Mouse (Mus musculus) Muller cell, postnatal 12 days (primary cell): Measurements from ENCODE around the gene Cdk18.

Experiments
- DNase-seq: peaks from one replicate; pipeline ENCODE4 v3.0.0-alpha.2; 2015; ENCODE audit errors: inconsistent ontology term

Cdk18 gene

DNA sequence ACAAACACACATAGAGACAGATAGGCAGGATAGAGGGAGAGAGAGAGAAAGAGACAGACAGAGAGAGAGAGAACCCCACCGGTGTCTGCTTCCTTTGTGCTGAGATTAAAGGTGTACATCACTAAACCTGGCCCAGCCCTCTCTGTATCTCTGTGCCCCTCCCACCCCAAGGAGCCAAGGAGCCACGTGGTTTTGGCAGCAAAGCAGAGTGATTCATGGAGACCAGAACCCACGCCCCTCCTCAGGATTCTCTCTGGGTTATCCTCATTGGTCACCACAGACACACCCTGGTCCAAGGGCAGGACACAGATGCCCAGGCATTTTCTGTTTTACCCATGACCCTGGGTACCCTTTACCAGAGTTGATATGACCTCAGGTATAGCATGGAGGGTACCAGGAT lies 26.4 kb downstream of the Cdk18 start:
- DNase-seq: no peak

DNA sequence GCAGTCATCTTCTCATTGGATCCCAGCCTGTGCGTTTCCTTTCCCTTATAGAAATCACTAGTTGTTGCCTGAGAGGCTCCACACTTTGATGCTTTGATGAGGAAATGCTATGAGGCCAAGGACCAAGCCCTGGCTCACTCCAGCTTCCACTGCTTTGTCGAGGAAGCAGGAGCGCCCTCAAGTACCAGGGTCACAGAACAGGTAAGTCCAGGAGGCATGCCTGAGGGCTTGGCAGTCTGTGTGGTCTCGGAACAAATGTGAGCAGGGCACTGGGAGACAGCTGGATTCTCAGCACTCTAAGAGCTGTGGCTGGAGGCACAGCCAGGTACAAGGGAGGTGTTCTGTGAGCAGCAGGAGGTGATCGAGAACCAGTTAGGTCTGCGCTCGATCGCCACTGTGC lies 27.1 kb downstream of the Cdk18 start:
- DNase-seq: no peak

DNA sequence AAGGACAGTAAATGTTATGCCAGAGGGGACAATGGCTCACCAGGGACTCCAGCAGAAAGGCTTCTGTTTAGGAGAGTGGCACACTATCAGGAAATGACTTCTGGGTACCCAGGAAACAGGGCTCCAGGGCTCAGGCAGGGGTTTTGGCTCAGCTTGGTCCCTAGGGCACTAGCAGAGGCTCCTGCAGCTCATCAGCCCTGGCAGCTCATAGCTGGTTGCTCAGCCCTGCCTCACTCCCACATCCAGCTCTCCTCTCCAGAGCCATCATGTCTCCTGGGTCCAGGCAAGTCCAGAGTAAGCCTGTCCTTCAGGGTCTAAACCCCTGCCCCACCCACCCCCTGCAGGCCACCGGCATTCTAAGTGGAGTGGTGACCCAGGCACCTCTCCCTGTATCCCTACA lies 28.1 kb downstream of the Cdk18 start:
- no peak for DNase-seq

- no peak for DNase-seq
Measured at GRCm38 (mm10) chr1:132109368-132109767, 30.1 kb downstream of the Cdk18 start.

- DNase-seq: no peak
Measured at GRCm38 (mm10) chr1:132104353-132104752, 35.1 kb downstream of the Cdk18 start.

DNA sequence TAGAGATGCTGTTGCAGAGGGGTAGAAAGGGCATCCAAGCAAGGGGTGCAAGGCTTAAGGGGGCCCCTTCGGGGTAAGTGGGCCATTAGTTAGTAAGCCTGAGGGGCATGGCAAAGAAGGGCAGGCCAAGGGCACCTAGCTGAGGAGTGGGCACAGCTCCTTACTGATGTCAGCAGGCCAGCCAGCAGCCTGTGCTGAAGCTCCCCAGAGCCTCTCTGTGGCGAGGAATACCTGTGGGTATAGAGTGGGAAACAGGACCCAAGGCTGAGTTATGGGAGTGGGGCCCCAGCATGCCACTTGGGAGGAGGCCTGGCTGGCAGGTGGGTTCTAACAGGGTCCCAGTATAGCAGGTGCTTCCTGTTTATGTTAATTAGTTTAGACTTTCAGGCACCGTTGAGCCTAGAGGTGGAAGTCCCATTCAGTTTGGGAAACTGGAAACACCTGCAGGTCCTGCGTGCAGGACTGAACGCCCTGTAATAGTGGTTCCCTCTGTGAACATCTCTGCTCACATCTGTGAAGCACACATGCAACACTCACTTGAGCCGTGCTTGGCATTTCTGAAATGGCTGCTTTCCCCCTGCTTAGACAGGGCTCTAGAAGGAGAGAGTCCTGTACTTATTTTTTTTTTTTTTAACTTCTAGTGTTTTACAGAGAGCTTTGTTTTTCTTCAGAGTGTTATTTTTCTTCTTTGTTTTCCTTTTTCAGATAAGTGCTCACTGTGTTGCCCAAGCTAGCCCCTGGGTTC lies 37.4 kb downstream of the Cdk18 start:
- no peak for DNase-seq

GRCm38 (mm10) chr1:132099775-132100174 lies 39.7 kb downstream of the Cdk18 start:
- DNase-seq: peak; percentile 9

- DNase-seq: peak; percentile 67
Measured at GRCm38 (mm10) chr1:132099016-132099415, 40.5 kb downstream of the Cdk18 start.

- no peak for DNase-seq
Measured at GRCm38 (mm10) chr1:132098076-132098475, 41.4 kb downstream of the Cdk18 start.

DNA sequence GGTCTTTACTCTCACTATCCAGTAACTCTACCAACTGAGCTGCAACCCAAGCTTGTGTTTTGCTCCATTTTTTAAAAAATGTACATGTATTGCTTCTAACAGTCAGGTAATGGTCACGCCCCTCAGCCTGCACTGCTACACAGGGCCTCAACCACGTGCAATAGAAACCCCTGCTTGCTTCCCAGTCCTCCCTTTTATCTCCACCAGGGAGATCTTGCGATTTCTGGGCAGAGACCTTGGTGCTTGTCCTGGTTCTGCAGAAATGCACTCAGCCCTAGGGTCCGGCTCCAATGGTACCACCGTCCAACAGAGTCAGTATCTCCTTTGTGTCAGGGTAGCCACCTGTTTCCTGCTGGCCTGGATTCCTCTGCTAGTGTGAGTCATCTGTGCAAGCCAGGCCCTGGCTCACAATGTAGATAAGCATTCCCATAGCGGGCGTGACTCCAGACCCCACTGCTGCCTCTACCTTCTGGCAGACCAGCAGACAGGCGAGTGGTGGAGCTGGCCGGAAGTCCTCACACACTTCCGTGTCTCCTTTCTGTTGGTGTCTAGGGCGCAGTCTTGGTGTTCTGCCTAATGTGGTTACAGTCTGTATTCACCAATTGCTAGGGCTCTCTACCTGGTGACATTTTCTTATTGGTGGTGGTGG lies 44.0 kb downstream of the Cdk18 start:
- peak; percentile 70 for DNase-seq

DNA sequence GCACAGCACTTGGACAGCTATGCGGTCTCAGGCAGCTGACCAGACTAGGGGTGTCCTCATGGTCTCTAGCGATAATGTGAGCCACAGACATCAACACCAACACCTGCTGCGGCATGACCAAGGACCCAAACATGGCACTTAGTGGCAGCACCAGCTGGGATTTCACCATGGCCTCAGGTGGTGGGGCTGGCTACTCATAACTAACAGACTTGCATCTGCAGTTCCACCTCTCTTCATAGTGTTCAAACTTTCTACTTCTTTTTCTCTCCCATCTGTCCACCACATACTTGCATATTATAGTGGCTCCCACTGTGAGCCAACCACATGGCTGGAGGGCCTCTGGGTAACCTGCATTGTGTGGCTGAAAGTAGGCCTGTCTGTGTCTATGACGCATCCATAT lies 46.2 kb downstream of the Cdk18 start:
- DNase-seq: no peak

GRCm38 (mm10) chr1:132090266-132090665 lies 49.2 kb downstream of the Cdk18 start:
- no peak for DNase-seq

GRCm38 (mm10) chr1:132089767-132090166 lies 49.7 kb downstream of the Cdk18 start:
- DNase-seq: no peak

- peak; percentile 27 for DNase-seq
Measured at GRCm38 (mm10) chr1:132088181-132088671, 51.3 kb downstream of the Cdk18 start.

DNA sequence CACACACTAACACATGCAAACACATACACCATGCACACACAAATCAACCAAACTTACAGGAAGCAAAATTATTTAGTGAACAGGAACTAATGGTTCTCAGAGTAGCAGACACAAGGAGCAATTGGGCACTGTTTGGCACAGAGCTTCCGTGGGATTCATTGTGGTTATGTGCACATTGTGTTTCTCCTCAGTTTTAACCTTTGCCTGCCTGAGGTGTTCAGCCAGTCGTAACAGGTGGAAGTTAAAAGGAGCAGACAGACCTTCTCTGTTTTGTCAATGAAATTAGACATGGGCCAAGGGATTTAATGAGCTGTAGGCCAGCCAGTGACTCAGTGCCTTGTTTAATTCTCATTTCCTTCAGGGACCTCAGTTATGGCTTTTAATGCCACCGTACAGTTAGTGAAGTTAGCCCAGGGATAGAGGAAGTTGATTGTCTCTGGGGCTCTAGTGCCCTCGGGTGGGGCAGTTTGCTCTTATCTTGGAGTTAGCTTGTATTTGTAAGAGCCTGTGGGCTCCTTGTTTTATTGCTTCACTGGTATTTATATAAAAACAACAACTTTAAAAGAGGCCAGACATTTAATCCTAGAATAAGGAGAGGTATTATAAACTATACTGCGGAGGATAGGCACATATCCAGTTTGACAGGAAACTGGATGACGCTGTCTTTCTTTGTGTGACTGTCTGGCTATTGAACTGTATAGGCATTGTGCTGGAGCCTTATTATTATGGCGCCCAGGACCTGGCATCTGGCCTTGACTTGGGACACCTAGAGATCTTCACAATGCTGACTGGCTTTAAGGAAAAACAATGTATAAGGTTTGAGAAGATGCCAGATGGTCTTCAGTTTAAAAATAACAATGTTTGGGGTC lies 54.1 kb downstream of the Cdk18 start:
- DNase-seq: peak; percentile 37

DNA sequence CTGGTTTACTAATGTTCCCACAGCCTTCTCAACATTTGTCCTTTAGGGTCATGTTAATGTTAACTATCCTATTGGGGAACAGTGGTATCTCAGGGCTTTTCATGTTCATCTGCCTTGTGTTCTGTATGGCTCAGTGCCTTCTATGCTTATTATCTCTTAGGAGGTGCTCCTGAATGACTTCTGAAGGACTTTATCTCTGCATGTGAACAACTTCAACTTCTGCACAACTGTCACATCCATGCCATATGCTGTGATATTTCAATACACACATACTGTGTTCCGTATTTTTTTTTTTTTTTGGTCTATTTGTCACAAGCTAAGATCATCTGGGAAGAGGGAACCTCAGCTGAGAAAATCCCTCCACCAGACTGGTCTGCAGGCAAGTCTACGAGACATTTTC lies 61.1 kb downstream of the Cdk18 start:
- no peak for DNase-seq

GRCm38 (mm10) chr1:132075576-132075975 lies 63.9 kb downstream of the Cdk18 start:
- no peak for DNase-seq

DNA sequence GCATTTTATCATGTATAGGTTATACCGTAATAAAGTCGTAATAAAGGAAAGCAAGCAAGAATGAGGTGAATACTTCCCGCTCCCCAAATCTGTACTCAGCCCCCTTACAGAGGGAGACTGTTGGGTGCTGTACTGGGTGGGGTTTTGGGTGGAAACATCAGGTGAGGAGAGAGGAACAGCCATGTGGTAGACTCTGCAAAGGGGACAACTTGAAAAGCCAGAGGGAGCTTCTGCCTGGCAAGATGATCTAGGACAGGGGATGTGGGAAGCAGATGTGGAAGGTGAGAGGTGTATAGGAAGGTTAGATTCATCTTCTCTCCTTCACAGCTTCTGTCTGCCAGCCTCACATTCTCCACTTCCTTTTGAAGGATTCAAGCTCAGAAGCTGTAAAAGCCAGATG lies 68.8 kb downstream of the Cdk18 start:
- no peak for DNase-seq

- DNase-seq: no peak
Measured at GRCm38 (mm10) chr1:132069436-132069835, 70.0 kb downstream of the Cdk18 start.

- DNase-seq: peak; percentile 75
Measured at GRCm38 (mm10) chr1:132067261-132068255, 71.9 kb downstream of the Cdk18 start, which contains the start of gene Mfsd4a. Gene Mfsd4a (minus strand): TSS chr1:132068062.
